Mouse (Mus musculus): ENCODE measurements at regions not wholly inside any gene's neighbourhood (a gene's known extent, or its start where the extent isn't known, plus 50 kb on each side); places are given as distances from the start of the nearest gene placed in this dataset.

DNA sequence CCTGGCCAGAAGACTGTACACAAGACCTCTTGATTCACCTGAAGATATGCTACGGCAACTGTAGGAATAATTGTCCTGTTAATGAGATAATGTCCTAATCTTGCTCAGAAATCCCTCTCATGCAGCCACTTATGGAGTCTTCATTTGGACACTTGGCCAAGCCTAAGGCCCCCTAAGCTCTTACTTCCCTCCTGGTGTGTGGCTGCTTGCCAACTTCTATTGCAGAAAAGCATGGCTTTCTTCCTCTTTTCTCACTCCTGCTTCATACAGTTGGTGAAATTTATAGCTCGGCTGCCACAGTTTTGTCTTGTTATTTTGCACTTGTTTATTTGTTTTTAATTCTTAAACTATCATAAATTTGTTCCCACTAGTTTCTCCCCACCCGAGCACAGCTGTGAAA lies 488.4 kb downstream of the Plekhb2 start:
- TF ChIP-seq CTCF (IDR thresholded peaks at IDR 0.05; ENCODE audit: control insufficient read depth, insufficient read depth, insufficient read length) (no peak), CEBPB (IDR thresholded peaks at IDR 0.05; ENCODE audit: low read depth) (no peak), MAX (IDR thresholded peaks at IDR 0.05) (no peak)

All from C2C12 (cell line).